Comparison of ENCODE assay signal across 10 mouse cellular contexts in genomic region chr10:52331007-52331406, GRCm38 (mm10). TPM values are rescaled to one million over a fixed set of nuclear protein-coding genes. Genes with fewer than 3 reads are reported as not detected.
A peak's percentile ranks its signal among the peaks of the same experiment; 100 is the strongest.
DNase-seq lines count a peak whose midpoint lies in the region; ATAC-seq lines count a peak whose summit lies in the region.
"Had no signal": no experiment of that assay in that cellular context is flagged by ENCODE, and none has a peak within 500 bp of the region (broad histone marks: within the 10 kb centered on the region; RNA-seq: fewer than 3 reads in every experiment).

No protein-coding gene starts in this region.

- H3K4me1 ChIP-seq in liver, embryonic 11.5 days (replicated peaks; ENCODE audit: control insufficient read depth, insufficient read depth, low read length): no peaks in the 10 kb centered on the region
- H3K4me1 ChIP-seq in forebrain, embryonic 12.5 days: no peaks in the 10 kb centered on the region
- H3K4me1 ChIP-seq: heart, embryonic 15.5 days; neural tube, embryonic 12.5 days had no signal

- no peaks in the 10 kb centered on the region; the same call in 1 of the 2 replicates for H3K36me3 ChIP-seq in liver, embryonic 11.5 days (ENCODE audit: control insufficient read depth, insufficient read depth, low read length)
- peaks cover 5% of the 10 kb centered on the region; the same call in 1 of the 2 replicates for H3K36me3 ChIP-seq in forebrain, embryonic 12.5 days (replicated peaks)

- no peaks in the 10 kb centered on the region for H3K9me3 ChIP-seq in liver, embryonic 11.5 days (ENCODE audit: control insufficient read depth, low read length)
- no peaks in the 10 kb centered on the region for H3K9me3 ChIP-seq in forebrain, embryonic 12.5 days
- H3K9me3 ChIP-seq: heart, embryonic 15.5 days; neural tube, embryonic 12.5 days had no signal

- H3K9ac ChIP-seq in liver, embryonic 11.5 days (ENCODE audit: low read depth, low read length): no peak overlapping the region
- no peak overlapping the region for H3K9ac ChIP-seq in forebrain, embryonic 12.5 days
- H3K9ac ChIP-seq: heart, embryonic 15.5 days; neural tube, embryonic 12.5 days had no signal

- no peak overlapping the region for H3K4me3 ChIP-seq in liver, embryonic 11.5 days (ENCODE audit: low read depth, low read length)
- no peak overlapping the region for H3K4me3 ChIP-seq in forebrain, embryonic 12.5 days (replicated peaks)
- H3K4me3 ChIP-seq: heart, embryonic 15.5 days; neural tube, embryonic 12.5 days had no signal

- no peak overlapping the region for H3K27ac ChIP-seq in liver, embryonic 11.5 days (ENCODE audit: low read depth, low read length)
- H3K27ac ChIP-seq in forebrain, embryonic 12.5 days: no peak overlapping the region
- H3K27ac ChIP-seq: heart, embryonic 15.5 days; neural tube, embryonic 12.5 days had no signal

- ATAC-seq in liver, embryonic 11.5 days (replicated peaks; ENCODE audit: low FRiP score): no peak
- ATAC-seq in forebrain, embryonic 12.5 days (ENCODE audit: low FRiP score): no peak

- WGBS in liver, embryonic 11.5 days: 0% methylated on average over 1 of the region's 1 CpGs
- WGBS in forebrain, embryonic 12.5 days: 0% methylated on average over 1 of the region's 1 CpGs

- peak; percentile 20 to 52 for DNase-seq in cerebellum, adult 18-20 months
- DNase-seq in cerebellum, adult 11-12 months: no peak
- DNase-seq in liver: peak; percentile 13
- no peak for DNase-seq in liver, embryonic 11.5 days (ENCODE audit: low spot score)
- peak; percentile 18 to 54 for DNase-seq in adrenal gland, postnatal 36 days
- peak; percentile 56 for DNase-seq in heart, postnatal 4 days
- DNase-seq in lung, postnatal 14 days: peak; percentile 68

- no peaks in the 10 kb centered on the region for H3K27me3 ChIP-seq in liver, embryonic 11.5 days (replicated peaks; ENCODE audit: control insufficient read depth, insufficient read depth, low read length)
- H3K27me3 ChIP-seq in forebrain, embryonic 12.5 days: no peaks in the 10 kb centered on the region
- H3K27me3 ChIP-seq: heart, embryonic 15.5 days; neural tube, embryonic 12.5 days had no signal

- no peak overlapping the region for H3K4me2 ChIP-seq in liver, embryonic 11.5 days
- no peak overlapping the region for H3K4me2 ChIP-seq in forebrain, embryonic 12.5 days
- H3K4me2 ChIP-seq: heart, embryonic 15.5 days; neural tube, embryonic 12.5 days had no signal

RNA-seq across cellular contexts. Expression of gene Gm26741, which starts 27.6 kb away (rescaled TPM):
- polyA plus RNA-seq in liver, embryonic 11.5 days (2014; fragmentation: Nextera tagmentation; extraction: Ambion mirVana): not detected in 2 replicates
- total RNA-seq in adrenal gland, postnatal 36 days (2021): not detected
- not detected for total RNA-seq in heart, postnatal 4 days (2021)
- polyA plus RNA-seq in forebrain, embryonic 12.5 days (2016; fragmentation: Nextera tagmentation; extraction: Ambion mirVana): not detected in 2 replicates
- polyA plus RNA-seq: heart, embryonic 15.5 days; neural tube, embryonic 12.5 days had no signal

RNA-seq across cellular contexts. Expression of gene Gopc, which starts 50.9 kb away (rescaled TPM):
- polyA plus RNA-seq in liver, embryonic 11.5 days (2014; fragmentation: Nextera tagmentation; extraction: Ambion mirVana): 9.8 and 11.1 TPM in 2 replicates
- total RNA-seq in adrenal gland, postnatal 36 days (2021): 10 to 100 TPM; 23.3 to 27.3 TPM
- total RNA-seq in heart, postnatal 4 days (2021): 10 to 100 TPM; 19.2 to 19.6 TPM
- polyA plus RNA-seq in forebrain, embryonic 12.5 days (2016; fragmentation: Nextera tagmentation; extraction: Ambion mirVana): 23.0 and 24.1 TPM in 2 replicates

RNA-seq across cellular contexts. Expression of gene Nepn, which starts 57.8 kb away (rescaled TPM):
- polyA plus RNA-seq in liver, embryonic 11.5 days (2014; fragmentation: Nextera tagmentation; extraction: Ambion mirVana): 2.1 and 3.8 TPM in 2 replicates
- total RNA-seq in adrenal gland, postnatal 36 days (2021): under 1 TPM; 0.13 to 0.26 TPM
- under 1 TPM in 1 of 2 experiments, not detected in 1; 0.19 TPM for total RNA-seq in heart, postnatal 4 days (2021)
- not detected in 2 replicates for polyA plus RNA-seq in forebrain, embryonic 12.5 days (2016; fragmentation: Nextera tagmentation; extraction: Ambion mirVana)
- polyA plus RNA-seq: heart, embryonic 15.5 days; neural tube, embryonic 12.5 days had no signal

Comparison
In these comparisons a context has a peak if more than half of its experiments do, and no peak if none do; other contexts are left out.
1. DNase-seq: peak in cerebellum, adult 18-20 months (2 of 2), liver (single experiment), adrenal gland, postnatal 36 days (2 of 2), heart, postnatal 4 days (single experiment) and lung, postnatal 14 days (single experiment); none in cerebellum, adult 11-12 months (single experiment) and liver, embryonic 11.5 days (single experiment).